32 mouse cellular contexts compared by ENCODE assay signal in genomic region chr2:35103558-35103957, GRCm38 (mm10). TPM values are rescaled to one million over a fixed set of nuclear protein-coding genes. Genes with fewer than 3 reads are reported as not detected.
DNase-seq lines count a peak whose midpoint lies in the region; ATAC-seq and TF ChIP-seq lines count a peak whose summit lies in the region.
"Had no signal": no experiment of that assay in that cellular context is flagged by ENCODE, and none has a peak within 500 bp of the region (broad histone marks: within the 10 kb centered on the region; RNA-seq: fewer than 3 reads in every experiment).

No protein-coding gene starts in this region.

- ATAC-seq in liver, embryonic 13.5 days (ENCODE audit: low read depth), result peak; percentile 70
- ATAC-seq in liver, embryonic 16.5 days (ENCODE audit: low read depth), result peak; percentile 74
- ATAC-seq in midbrain, postnatal 0 days (ENCODE audit: low FRiP score), result no peak
- ATAC-seq: activated CD4-positive, CD25-positive, alpha-beta regulatory T cell, adult 4 months; CD4-positive, CD25-positive, alpha-beta regulatory T cell, adult 4 months; forebrain, embryonic 13.5 days; forebrain, embryonic 16.5 days had no signal

- DNase-seq in liver (peak; percentile 16), adipocyte (ENCODE audit: low spot score) (no peak)
- DNase-seq in liver, adult 2 months (ENCODE audit: extremely low read depth, low read depth, low spot score), result peak; percentile 98
- no peak for DNase-seq in liver, embryonic 13.5 days
- no peak for DNase-seq in gastrocnemius, adult 2 months
- DNase-seq in midbrain, postnatal 0 days (ENCODE audit: low spot score), result no peak
- DNase-seq in cerebellum, postnatal 4 days (ENCODE audit: low spot score in 2 of 2), result no peak
- DNase-seq: adrenal gland, postnatal 10 days; adrenal gland, postnatal 36 days; cerebellum, adult 2 months; cerebellum, adult 9-11 months; cerebellum, postnatal 25 days; gastrocnemius, postnatal 14 days; heart, adult 11 months had no signal

- H3K9ac ChIP-seq in liver, adult 2 months (ENCODE audit: low read depth, low read length), result peak overlapping the region; percentile 66
- H3K9ac ChIP-seq in liver, embryonic 13.5 days, result no peak overlapping the region
- no peak overlapping the region for H3K9ac ChIP-seq in liver, embryonic 16.5 days (ENCODE audit: low read depth, low read length)
- no peak overlapping the region for H3K9ac ChIP-seq in midbrain, postnatal 0 days (replicated peaks; ENCODE audit: low read length, poor library complexity, severe bottlenecking)
- H3K9ac ChIP-seq: forebrain, embryonic 13.5 days; hindbrain, embryonic 12.5 days; hindbrain, embryonic 15.5 days had no signal

- intact Hi-C loops in gastrocnemius, adult 2 months (cut with DNase I), result no loop called here

- H3K4me3 ChIP-seq in liver, adult 2 months (ENCODE audit: insufficient read depth, low read depth, low read length), result no peak overlapping the region
- no peak overlapping the region for H3K4me3 ChIP-seq in liver, embryonic 13.5 days (replicated peaks)
- no peak overlapping the region for H3K4me3 ChIP-seq in liver, embryonic 16.5 days (ENCODE audit: low read depth, low read length)
- H3K4me3 ChIP-seq in gastrocnemius, adult 2 months, result no peak overlapping the region
- no peak overlapping the region for H3K4me3 ChIP-seq in midbrain, postnatal 0 days (ENCODE audit: low read depth, low read length)
- H3K4me3 ChIP-seq: forebrain, embryonic 10.5 days; forebrain, embryonic 13.5 days; hindbrain, embryonic 12.5 days; hindbrain, embryonic 15.5 days had no signal

- no peak overlapping the region for H3K4me2 ChIP-seq in liver, embryonic 13.5 days
- H3K4me2 ChIP-seq in liver, embryonic 16.5 days (ENCODE audit: low read depth, low read length), result peak overlapping the region; percentile 8; the same call in 1 of the 2 replicates
- H3K4me2 ChIP-seq in midbrain, postnatal 0 days (ENCODE audit: low read depth, low read length, poor library complexity, severe bottlenecking), result no peak overlapping the region
- H3K4me2 ChIP-seq: forebrain, embryonic 13.5 days; heart, embryonic 11.5 days; hindbrain, embryonic 12.5 days; hindbrain, embryonic 15.5 days had no signal

- WGBS in liver, adult 2 months, result 27% methylated on average over 5 of the region's 5 CpGs
- 67% methylated on average over 5 of the region's 5 CpGs for WGBS in liver, embryonic 13.5 days (ENCODE audit: insufficient replicate concordance)
- 59% methylated on average over 5 of the region's 5 CpGs for WGBS in liver, embryonic 16.5 days (ENCODE audit: insufficient replicate concordance)
- WGBS in midbrain, postnatal 0 days, result 79% methylated on average over 5 of the region's 5 CpGs

- peak overlapping the region; percentile 100 for H3K27ac ChIP-seq in liver, adult 2 months (replicated peaks; ENCODE audit: insufficient read depth, low read depth, low read length)
- H3K27ac ChIP-seq in liver, embryonic 13.5 days, result peak overlapping the region; percentile 61
- peak overlapping the region; percentile 72 for H3K27ac ChIP-seq in liver, embryonic 16.5 days (ENCODE audit: low read length)
- no peak overlapping the region for H3K27ac ChIP-seq in gastrocnemius, adult 2 months
- H3K27ac ChIP-seq in midbrain, postnatal 0 days (ENCODE audit: low read depth, low read length), result no peak overlapping the region
- H3K27ac ChIP-seq: forebrain, embryonic 10.5 days; forebrain, embryonic 13.5 days; hindbrain, embryonic 12.5 days; hindbrain, embryonic 15.5 days had no signal

- H3K27me3 ChIP-seq in liver, adult 2 months (ENCODE audit: control insufficient read depth, insufficient read depth, low read length), result no peaks in the 10 kb centered on the region
- H3K27me3 ChIP-seq in liver, embryonic 13.5 days, result no peaks in the 10 kb centered on the region
- H3K27me3 ChIP-seq in liver, embryonic 16.5 days (ENCODE audit: control insufficient read depth, insufficient read depth, low read depth, low read length), result no peaks in the 10 kb centered on the region
- H3K27me3 ChIP-seq in midbrain, postnatal 0 days (ENCODE audit: insufficient read depth, low read length), result no peaks in the 10 kb centered on the region
- H3K27me3 ChIP-seq: forebrain, embryonic 13.5 days; hindbrain, embryonic 12.5 days; hindbrain, embryonic 15.5 days had no signal

- TF ChIP-seq CTCF in liver, adult 2 months (IDR thresholded peaks at IDR 0.05; ENCODE audit: low read depth, low read length), result no peak
- no peak for TF ChIP-seq CTCF in gastrocnemius, adult 2 months (IDR thresholded peaks at IDR 0.05)
- no peak for TF ChIP-seq CTCF in midbrain, postnatal 0 days (IDR thresholded peaks at IDR 0.05)

- TF ChIP-seq POLR2A in liver, adult 2 months (IDR thresholded peaks at IDR 0.05; ENCODE audit: extremely low read depth, insufficient read depth, low read length), result no peak

- no peaks in the 10 kb centered on the region for H3K9me3 ChIP-seq in liver, embryonic 13.5 days (replicated peaks)
- no peaks in the 10 kb centered on the region for H3K9me3 ChIP-seq in liver, embryonic 16.5 days (replicated peaks; ENCODE audit: control insufficient read depth, low read length)
- H3K9me3 ChIP-seq in midbrain, postnatal 0 days (ENCODE audit: low read length), result no peaks in the 10 kb centered on the region
- H3K9me3 ChIP-seq: forebrain, embryonic 10.5 days; forebrain, embryonic 13.5 days; hindbrain, embryonic 12.5 days; hindbrain, embryonic 15.5 days had no signal

- H3K4me1 ChIP-seq in liver, adult 2 months (ENCODE audit: control insufficient read depth, insufficient read depth, low read length), result peaks cover 26% of the 10 kb centered on the region
- H3K4me1 ChIP-seq in liver, embryonic 13.5 days (replicated peaks), result peaks cover 7% of the 10 kb centered on the region; the same call in 1 of the 2 replicates
- H3K4me1 ChIP-seq in liver, embryonic 16.5 days (ENCODE audit: control insufficient read depth, low read depth, low read length), result peaks cover 9% of the 10 kb centered on the region
- no peaks in the 10 kb centered on the region for H3K4me1 ChIP-seq in midbrain, postnatal 0 days (ENCODE audit: insufficient read depth, low read length)
- H3K4me1 ChIP-seq: forebrain, embryonic 13.5 days; hindbrain, embryonic 12.5 days; hindbrain, embryonic 15.5 days had no signal

- no peaks in the 10 kb centered on the region; the same call in 1 of the 2 replicates for H3K79me2 ChIP-seq in liver, adult 2 months (ENCODE audit: control insufficient read depth, insufficient read depth, low read length)

- no peaks in the 10 kb centered on the region for H3K36me3 ChIP-seq in liver, adult 2 months (ENCODE audit: control insufficient read depth, insufficient read depth, low read length)
- H3K36me3 ChIP-seq in liver, embryonic 13.5 days, result no peaks in the 10 kb centered on the region
- no peaks in the 10 kb centered on the region for H3K36me3 ChIP-seq in liver, embryonic 16.5 days (ENCODE audit: control insufficient read depth, insufficient read depth)
- no peaks in the 10 kb centered on the region for H3K36me3 ChIP-seq in midbrain, postnatal 0 days (ENCODE audit: insufficient read depth, low read length)
- H3K36me3 ChIP-seq: forebrain, embryonic 10.5 days; hindbrain, embryonic 12.5 days; hindbrain, embryonic 15.5 days had no signal

RNA-seq across cellular contexts. Expression of gene AI182371, which starts 2.2 kb away (rescaled TPM):
- 471 and 592 TPM in 2 replicates for total RNA-seq in liver, adult 2 months (2014; rRNA removed)
- polyA plus RNA-seq in liver, adult 2 months (2012; rRNA removed), result 124 and 129 TPM in 2 replicates
- polyA plus RNA-seq in liver, embryonic 13.5 days (2015; fragmentation: Nextera tagmentation; extraction: Ambion mirVana), result 9.9 and 13.4 TPM in 2 replicates
- polyA plus RNA-seq in liver, embryonic 16.5 days (2015; fragmentation: Nextera tagmentation; extraction: Ambion mirVana), result 51.6 and 55.6 TPM in 2 replicates
- total RNA-seq in gastrocnemius, adult 2 months (2021), result not detected
- total RNA-seq in midbrain, postnatal 0 days (2014; rRNA removed), result 0.93 and 1.2 TPM in 2 replicates
- polyA plus RNA-seq in midbrain, postnatal 0 days (2015; fragmentation: Nextera tagmentation; extraction: Ambion mirVana), result 0.19 TPM in 1 of 2 replicates, not detected in the other
- total RNA-seq: gastrocnemius, adult 18-20 months; heart, postnatal 25 days had no signal
- polyA plus RNA-seq: C2C12 had no signal

RNA-seq across cellular contexts. Expression of gene Cntrl, which starts 5.7 kb away (rescaled TPM):
- total RNA-seq in liver, adult 2 months (2014; rRNA removed), result 13.0 and 22.8 TPM in 2 replicates
- 4.9 and 6.1 TPM in 2 replicates for polyA plus RNA-seq in liver, adult 2 months (2012; rRNA removed)
- polyA plus RNA-seq in liver, embryonic 13.5 days (2015; fragmentation: Nextera tagmentation; extraction: Ambion mirVana), result 9.8 and 10.0 TPM in 2 replicates
- 7.9 and 8.4 TPM in 2 replicates for polyA plus RNA-seq in liver, embryonic 16.5 days (2015; fragmentation: Nextera tagmentation; extraction: Ambion mirVana)
- 1 to 10 TPM; 8.0 to 8.4 TPM for total RNA-seq in gastrocnemius, adult 2 months (2021)
- 7.0 and 11.8 TPM in 2 replicates for total RNA-seq in midbrain, postnatal 0 days (2014; rRNA removed)
- polyA plus RNA-seq in midbrain, postnatal 0 days (2015; fragmentation: Nextera tagmentation; extraction: Ambion mirVana), result 6.1 and 8.2 TPM in 2 replicates

RNA-seq across cellular contexts. Expression of gene Hc, which starts 42.3 kb away (rescaled TPM):
- total RNA-seq in liver, adult 2 months (2014; rRNA removed), result 567 and 594 TPM in 2 replicates
- 121 and 139 TPM in 2 replicates for polyA plus RNA-seq in liver, adult 2 months (2012; rRNA removed)
- polyA plus RNA-seq in liver, embryonic 13.5 days (2015; fragmentation: Nextera tagmentation; extraction: Ambion mirVana), result 17.8 and 26.3 TPM in 2 replicates
- 69.0 and 72.4 TPM in 2 replicates for polyA plus RNA-seq in liver, embryonic 16.5 days (2015; fragmentation: Nextera tagmentation; extraction: Ambion mirVana)
- not detected for total RNA-seq in gastrocnemius, adult 2 months (2021)
- total RNA-seq in midbrain, postnatal 0 days (2014; rRNA removed), result 0.76 TPM in 1 of 2 replicates, not detected in the other
- polyA plus RNA-seq in midbrain, postnatal 0 days (2015; fragmentation: Nextera tagmentation; extraction: Ambion mirVana), result 0.31 and 0.66 TPM in 2 replicates
- total RNA-seq: adrenal gland, adult 18-20 months; gastrocnemius, postnatal 14 days; heart, adult 8-10 months; heart, postnatal 25 days; hematopoietic stem cell, adult 5-6 weeks; MEL had no signal
- polyA plus RNA-seq: embryonic facial prominence, embryonic 14.5 days; heart, embryonic 14.5 days had no signal

Comparison
In these comparisons a context has a peak if more than half of its experiments do, and no peak if none do; other contexts are left out.
1. DNase-seq: peak in liver (single experiment) and liver, adult 2 months (single experiment); none in liver, embryonic 13.5 days (single experiment), gastrocnemius, adult 2 months (single experiment), midbrain, postnatal 0 days (single experiment), cerebellum, postnatal 4 days (0 of 2) and adipocyte (single experiment).
2. H3K27ac ChIP-seq: peak in liver, adult 2 months (single experiment), liver, embryonic 13.5 days (single experiment) and liver, embryonic 16.5 days (single experiment); none in gastrocnemius, adult 2 months (single experiment) and midbrain, postnatal 0 days (single experiment).
3. RNA of gene Hc, which starts 42.3 kb away (polyA plus RNA-seq): 121 to 139 TPM in liver, adult 2 months, 69.0 to 72.4 TPM in liver, embryonic 16.5 days and 17.8 to 26.3 TPM in liver, embryonic 13.5 days; 0.31 to 0.66 TPM in midbrain, postnatal 0 days; every median in the first group is over 10 times any median in the second.